Mouse (Mus musculus): ENCODE measurements around the gene Nif3l1. TPM values are rescaled to one million over a fixed set of nuclear protein-coding genes. Genes with fewer than 3 reads are reported as not detected.

Nif3l1 gene
- polyA plus RNA-seq, 1 experiment = 21.3 TPM

GRCm38 (mm10) chr1:58448396-58448795 is 3.4 kb downstream of the Nif3l1 start:
- DNase-seq = no peak
- Histone ChIP-seq H3K27ac (ENCODE audit: insufficient read depth, low read depth, low read length) (no peak overlapping the region), H3K4me1 (ENCODE audit: control insufficient read depth, insufficient read depth, low read length) (peaks cover 2% of the 10 kb centered on the region; the same call in 1 of the 2 replicates), H3K36me3 (ENCODE audit: control insufficient read depth, insufficient read depth, low read length) (peaks cover 1% of the 10 kb centered on the region), H3K4me3 (ENCODE audit: insufficient read depth, low read depth, low read length) (no peak overlapping the region), H3K27me3 (replicated peaks; ENCODE audit: control insufficient read depth, insufficient read depth, low read length) (no peaks in the 10 kb centered on the region)
- 73% methylated on average over 7 of the region's 7 CpGs for WGBS
- TF ChIP-seq CTCF (conservative IDR thresholded peaks at IDR 0.05; ENCODE audit: insufficient read depth, insufficient read length, low read depth, low read length) (no peak), POLR2A (IDR thresholded peaks at IDR 0.05; ENCODE audit: low read depth, low read length) (no peak)

- H3K4me3 ChIP-seq (ENCODE audit: insufficient read depth, low read depth, low read length) = no peak overlapping the region
- TF ChIP-seq CTCF (conservative IDR thresholded peaks at IDR 0.05; ENCODE audit: insufficient read depth, insufficient read length, low read depth, low read length) (no peak), POLR2A (IDR thresholded peaks at IDR 0.05; ENCODE audit: low read depth, low read length) (no peak)
- DNase-seq = no peak
- H3K36me3 ChIP-seq (ENCODE audit: control insufficient read depth, insufficient read depth, low read length) = peaks cover 1% of the 10 kb centered on the region
- 82% methylated on average over 6 of the region's 6 CpGs for WGBS
- H3K27ac ChIP-seq (ENCODE audit: insufficient read depth, low read depth, low read length) = no peak overlapping the region
- no peaks in the 10 kb centered on the region for H3K27me3 ChIP-seq (replicated peaks; ENCODE audit: control insufficient read depth, insufficient read depth, low read length)
- H3K4me1 ChIP-seq (ENCODE audit: control insufficient read depth, insufficient read depth, low read length) = no peaks in the 10 kb centered on the region
These were observed 9.4 kb downstream of the Nif3l1 start for GRCm38 (mm10) chr1:58454316-58454715.

GRCm38 (mm10) chr1:58458175-58458574 is 13.2 kb downstream of the Nif3l1 start:
- Histone ChIP-seq H3K27ac (ENCODE audit: insufficient read depth, low read depth, low read length) (no peak overlapping the region), H3K27me3 (replicated peaks; ENCODE audit: control insufficient read depth, insufficient read depth, low read length) (no peaks in the 10 kb centered on the region), H3K4me1 (ENCODE audit: control insufficient read depth, insufficient read depth, low read length) (no peaks in the 10 kb centered on the region), H3K36me3 (ENCODE audit: control insufficient read depth, insufficient read depth, low read length) (peaks cover 2% of the 10 kb centered on the region), H3K4me3 (ENCODE audit: insufficient read depth, low read depth, low read length) (no peak overlapping the region)
- TF ChIP-seq CTCF (conservative IDR thresholded peaks at IDR 0.05; ENCODE audit: insufficient read depth, insufficient read length, low read depth, low read length) (no peak), POLR2A (IDR thresholded peaks at IDR 0.05; ENCODE audit: low read depth, low read length) (no peak)
- DNase-seq = no peak
- 87% methylated on average over 5 of the region's 5 CpGs for WGBS

- Histone ChIP-seq H3K27me3 (replicated peaks; ENCODE audit: control insufficient read depth, insufficient read depth, low read length) (no peaks in the 10 kb centered on the region), H3K4me3 (ENCODE audit: insufficient read depth, low read depth, low read length) (no peak overlapping the region), H3K4me1 (ENCODE audit: control insufficient read depth, insufficient read depth, low read length) (no peaks in the 10 kb centered on the region), H3K36me3 (ENCODE audit: control insufficient read depth, insufficient read depth, low read length) (peaks cover 2% of the 10 kb centered on the region), H3K27ac (ENCODE audit: insufficient read depth, low read depth, low read length) (no peak overlapping the region)
- TF ChIP-seq POLR2A (IDR thresholded peaks at IDR 0.05; ENCODE audit: low read depth, low read length) = no peak
- TF ChIP-seq CTCF (conservative IDR thresholded peaks at IDR 0.05; ENCODE audit: insufficient read depth, insufficient read length, low read depth, low read length) = no peak
- 60% methylated on average over 2 of the region's 2 CpGs for WGBS
- DNase-seq = peak; percentile 58
These were observed 13.9 kb downstream of the Nif3l1 start for GRCm38 (mm10) chr1:58458867-58459266.

- Histone ChIP-seq H3K36me3 (ENCODE audit: control insufficient read depth, insufficient read depth, low read length) (peaks cover 2% of the 10 kb centered on the region), H3K4me3 (ENCODE audit: insufficient read depth, low read depth, low read length) (no peak overlapping the region), H3K27ac (ENCODE audit: insufficient read depth, low read depth, low read length) (no peak overlapping the region), H3K4me1 (ENCODE audit: control insufficient read depth, insufficient read depth, low read length) (no peaks in the 10 kb centered on the region), H3K27me3 (replicated peaks; ENCODE audit: control insufficient read depth, insufficient read depth, low read length) (no peaks in the 10 kb centered on the region)
- TF ChIP-seq POLR2A (IDR thresholded peaks at IDR 0.05; ENCODE audit: low read depth, low read length) (no peak), CTCF (conservative IDR thresholded peaks at IDR 0.05; ENCODE audit: insufficient read depth, insufficient read length, low read depth, low read length) (no peak)
- no peak for DNase-seq
- WGBS = 94% methylated on average over 3 of the region's 3 CpGs
These were observed 15.6 kb downstream of the Nif3l1 start for GRCm38 (mm10) chr1:58460566-58460965.

DNA sequence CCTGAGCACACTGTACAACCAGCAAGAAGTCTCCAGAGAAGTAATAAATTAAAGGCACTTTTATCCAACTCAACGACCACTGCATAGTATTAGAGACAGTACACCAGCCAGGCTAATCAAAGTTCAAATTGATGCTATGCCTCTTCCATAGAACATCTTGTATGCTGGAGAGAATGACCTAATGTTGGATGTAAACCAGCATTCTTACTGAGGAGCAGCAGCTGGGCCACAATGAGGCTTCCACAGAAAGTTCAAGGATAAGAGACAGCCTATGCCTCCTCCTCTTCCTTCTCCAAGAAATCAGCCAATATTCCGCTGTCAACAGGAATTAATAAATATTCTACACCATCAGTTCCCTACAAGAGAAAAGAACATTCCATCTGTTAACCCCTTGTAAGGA is 19.0 kb downstream of the Nif3l1 start:
- WGBS = 60% methylated on average over 2 of the region's 2 CpGs
- Histone ChIP-seq H3K4me1 (ENCODE audit: control insufficient read depth, insufficient read depth, low read length) (no peaks in the 10 kb centered on the region), H3K4me3 (ENCODE audit: insufficient read depth, low read depth, low read length) (no peak overlapping the region), H3K36me3 (ENCODE audit: control insufficient read depth, insufficient read depth, low read length) (peaks cover 4% of the 10 kb centered on the region), H3K27ac (ENCODE audit: insufficient read depth, low read depth, low read length) (no peak overlapping the region), H3K27me3 (replicated peaks; ENCODE audit: control insufficient read depth, insufficient read depth, low read length) (no peaks in the 10 kb centered on the region)
- TF ChIP-seq CTCF (conservative IDR thresholded peaks at IDR 0.05; ENCODE audit: insufficient read depth, insufficient read length, low read depth, low read length) (no peak), POLR2A (IDR thresholded peaks at IDR 0.05; ENCODE audit: low read depth, low read length) (no peak)
- peak; percentile 25 for DNase-seq

DNA sequence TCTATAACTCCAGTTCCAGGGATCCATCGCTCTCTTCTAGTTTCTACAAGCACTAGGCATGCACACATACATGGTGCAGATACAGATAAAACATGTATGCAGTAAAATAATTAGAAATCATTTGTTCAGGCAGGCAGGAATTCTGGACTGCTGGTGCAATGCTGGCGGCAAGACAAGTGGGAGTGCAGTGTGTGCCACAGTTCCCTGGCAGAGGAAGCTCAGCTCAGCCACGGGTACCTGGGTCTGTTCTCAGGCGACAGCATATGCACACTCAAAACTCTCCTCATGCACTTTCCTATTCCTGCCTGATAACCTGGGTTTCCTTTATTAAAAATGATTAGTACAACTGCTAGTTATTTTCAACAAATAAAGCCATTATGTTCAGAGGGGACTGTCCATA is 20.1 kb downstream of the Nif3l1 start:
- Histone ChIP-seq H3K27me3 (replicated peaks; ENCODE audit: control insufficient read depth, insufficient read depth, low read length) (no peaks in the 10 kb centered on the region), H3K4me1 (ENCODE audit: control insufficient read depth, insufficient read depth, low read length) (no peaks in the 10 kb centered on the region), H3K27ac (ENCODE audit: insufficient read depth, low read depth, low read length) (no peak overlapping the region), H3K4me3 (ENCODE audit: insufficient read depth, low read depth, low read length) (no peak overlapping the region), H3K36me3 (ENCODE audit: control insufficient read depth, insufficient read depth, low read length) (peaks cover 7% of the 10 kb centered on the region)
- TF ChIP-seq CTCF (conservative IDR thresholded peaks at IDR 0.05; ENCODE audit: insufficient read depth, insufficient read length, low read depth, low read length) = no peak
- TF ChIP-seq POLR2A (IDR thresholded peaks at IDR 0.05; ENCODE audit: low read depth, low read length) = no peak
- DNase-seq = no peak
- WGBS = 89% methylated on average over 4 of the region's 4 CpGs
